Mouse (Mus musculus): ENCODE data around the gene Tpcn2.

The Tpcn2 gene

DNA sequence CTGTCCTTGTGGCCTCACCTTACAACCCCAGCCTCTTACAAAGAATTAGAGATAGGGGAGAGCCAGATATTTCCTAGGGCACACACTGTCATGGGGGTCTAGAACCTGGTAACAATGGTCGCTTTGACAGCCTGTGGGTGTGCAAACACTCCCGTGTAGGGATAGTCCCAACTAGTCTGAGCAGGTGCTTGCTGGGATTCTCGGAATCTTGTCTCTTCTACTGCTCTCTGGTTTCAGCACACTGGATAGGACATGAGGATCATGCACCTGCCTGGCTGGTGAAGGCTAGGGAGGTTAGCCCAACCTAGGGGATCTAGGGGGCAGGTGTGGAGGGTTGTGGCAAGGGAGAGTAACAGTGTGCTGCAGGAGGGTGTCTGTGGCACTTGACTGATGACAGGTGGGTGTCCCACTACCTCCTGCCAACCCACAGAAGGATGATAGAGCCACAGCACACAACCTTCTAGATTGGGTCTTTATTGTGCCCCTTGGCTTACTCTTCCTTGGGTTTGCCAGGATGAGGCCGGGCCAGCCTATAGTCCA is 78.4 kb downstream of the Tpcn2 start:
- DNase-seq (ENCODE audit: low spot score) = no peak

DNA sequence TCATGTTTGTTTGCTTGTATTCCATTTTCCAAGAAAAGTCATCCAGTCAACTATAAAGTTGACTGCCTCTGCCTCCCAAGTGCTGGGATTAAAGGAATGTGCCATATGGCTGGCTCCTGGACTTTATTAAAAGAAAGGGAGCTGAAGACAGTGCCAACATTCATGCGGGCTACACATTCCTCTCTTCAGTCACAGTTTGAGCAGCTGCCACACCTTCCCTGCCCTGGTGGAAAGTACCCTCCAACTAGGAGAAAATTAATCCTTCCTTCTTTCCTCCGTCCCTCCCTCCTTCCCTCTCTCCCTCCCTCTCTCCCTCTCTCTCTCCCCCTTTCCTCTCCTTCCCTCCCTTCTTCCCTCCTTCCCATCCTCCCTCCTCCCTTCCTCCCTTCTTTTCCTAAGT is 84.1 kb downstream of the Tpcn2 start:
- no peak for DNase-seq (ENCODE audit: low spot score)

DNA sequence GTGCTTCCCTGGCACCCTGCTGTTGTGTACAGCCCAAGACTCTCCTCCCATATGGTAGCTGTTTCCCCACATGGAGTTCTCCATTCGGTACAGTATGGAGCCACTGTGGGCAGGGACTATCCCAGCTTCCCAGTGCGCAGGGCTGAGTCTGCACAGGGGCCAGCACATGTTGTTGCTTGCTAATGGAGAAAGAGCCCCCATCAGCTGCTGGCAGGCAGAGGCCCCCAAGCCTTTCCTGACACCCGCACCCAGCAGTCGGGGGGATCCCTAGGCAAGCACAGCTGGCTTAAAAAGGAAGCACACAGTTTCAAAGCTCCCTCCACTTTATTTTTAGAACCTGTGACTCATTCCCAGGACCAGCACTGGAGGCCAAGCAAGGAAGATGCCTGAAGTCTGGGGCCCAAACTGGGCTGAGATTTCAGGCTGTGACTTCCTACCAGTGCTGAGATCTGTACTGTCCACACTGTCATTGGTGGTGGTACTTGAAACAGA is 85.5 kb downstream of the Tpcn2 start:
- peak; percentile 42 for DNase-seq (ENCODE audit: low spot score)

DNA sequence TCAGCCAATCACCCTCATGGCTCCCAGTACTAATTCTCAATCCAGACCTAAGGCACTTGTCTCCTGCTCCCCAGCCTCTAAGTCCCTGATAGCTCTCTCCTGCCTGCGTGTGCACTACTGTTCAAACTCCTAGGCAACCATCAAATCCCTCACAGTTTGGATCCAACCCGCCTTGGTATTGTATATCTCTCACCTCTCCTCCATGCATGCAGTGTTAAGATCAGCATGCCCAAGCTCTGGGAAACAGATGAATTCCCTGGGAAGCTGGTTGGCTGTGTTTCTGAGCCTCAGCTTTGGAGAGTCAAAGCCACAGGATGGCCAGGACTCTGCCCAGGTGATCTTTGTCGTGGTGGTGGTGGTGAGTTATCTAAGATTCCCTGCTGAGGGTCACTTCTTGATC is 86.1 kb downstream of the Tpcn2 start:
- DNase-seq (ENCODE audit: low spot score) = no peak

DNA sequence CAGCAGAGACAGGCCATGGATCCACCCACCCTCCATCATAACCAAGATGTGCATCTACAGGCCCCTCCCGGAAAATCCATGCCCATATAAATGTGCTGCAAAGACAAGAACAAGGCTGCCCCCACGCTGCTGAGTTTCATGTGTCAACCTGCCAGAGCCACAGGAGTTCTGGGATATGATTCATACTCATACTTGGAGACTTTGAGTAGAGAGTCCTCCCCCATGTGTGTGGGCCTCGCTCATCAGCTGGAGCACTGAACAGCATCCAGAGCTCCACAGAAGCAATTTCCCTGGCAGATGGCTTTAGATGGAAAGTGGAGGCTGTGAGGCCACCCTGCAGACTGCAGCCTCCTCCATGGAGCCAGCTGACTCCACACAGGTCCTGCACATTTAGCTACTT is 86.8 kb downstream of the Tpcn2 start:
- DNase-seq (ENCODE audit: low spot score) = peak; percentile 42

DNA sequence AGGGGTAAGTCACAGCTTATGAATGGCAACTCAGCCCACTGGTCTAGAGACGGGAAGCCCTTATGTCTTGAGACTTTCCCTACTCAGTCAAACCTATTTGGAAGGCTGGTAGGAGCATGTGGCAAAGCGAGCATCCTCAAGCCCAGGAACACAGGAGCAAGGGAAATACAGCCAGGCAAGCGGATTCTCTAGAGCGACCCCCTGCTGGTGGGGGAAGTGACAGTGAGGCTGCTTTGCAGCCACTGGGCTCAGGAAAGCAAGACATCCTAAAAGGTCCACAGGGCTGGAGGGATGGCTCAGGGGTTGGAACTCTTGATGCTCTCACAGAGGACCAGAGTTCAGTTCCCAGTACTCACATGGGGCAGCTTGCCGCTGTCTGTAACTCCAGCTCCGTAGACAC is 87.5 kb downstream of the Tpcn2 start:
- DNase-seq (ENCODE audit: low spot score) = no peak

DNA sequence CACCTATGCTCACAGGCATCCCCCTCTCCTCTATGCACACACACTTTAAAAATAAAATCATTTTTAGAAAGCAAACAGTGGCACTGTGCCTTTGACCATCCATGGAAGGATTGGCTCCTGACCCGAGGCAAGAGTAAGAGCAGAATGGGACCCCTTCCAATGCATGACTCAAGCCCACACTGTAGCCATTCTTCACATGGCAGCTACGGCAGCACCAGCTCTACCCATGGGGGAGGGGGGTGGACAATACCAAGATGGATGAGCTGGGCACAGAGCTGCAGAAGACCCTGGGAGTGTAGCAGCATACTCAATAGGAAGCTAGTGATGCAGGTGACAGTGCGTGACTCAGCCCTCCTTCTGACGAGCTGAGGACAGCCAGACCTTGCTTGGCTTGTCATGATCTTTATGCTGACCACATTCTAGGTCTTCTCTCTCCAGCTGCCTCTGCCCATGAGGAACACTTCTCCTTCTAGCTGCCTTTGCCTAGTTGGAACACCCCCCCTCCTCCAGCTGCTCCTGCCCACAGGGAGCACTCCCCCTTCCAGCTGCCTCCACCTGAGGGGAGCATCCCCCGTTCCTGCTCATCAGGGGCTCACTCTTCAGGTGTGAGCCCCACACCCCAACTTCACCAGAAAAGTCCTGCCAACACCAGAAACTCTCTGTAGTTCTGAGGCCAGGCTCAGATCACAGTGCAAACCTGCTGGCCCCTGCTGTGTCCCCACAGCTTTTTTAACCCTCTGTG is 88.5 kb downstream of the Tpcn2 start:
- no peak for DNase-seq (ENCODE audit: low spot score)

DNA sequence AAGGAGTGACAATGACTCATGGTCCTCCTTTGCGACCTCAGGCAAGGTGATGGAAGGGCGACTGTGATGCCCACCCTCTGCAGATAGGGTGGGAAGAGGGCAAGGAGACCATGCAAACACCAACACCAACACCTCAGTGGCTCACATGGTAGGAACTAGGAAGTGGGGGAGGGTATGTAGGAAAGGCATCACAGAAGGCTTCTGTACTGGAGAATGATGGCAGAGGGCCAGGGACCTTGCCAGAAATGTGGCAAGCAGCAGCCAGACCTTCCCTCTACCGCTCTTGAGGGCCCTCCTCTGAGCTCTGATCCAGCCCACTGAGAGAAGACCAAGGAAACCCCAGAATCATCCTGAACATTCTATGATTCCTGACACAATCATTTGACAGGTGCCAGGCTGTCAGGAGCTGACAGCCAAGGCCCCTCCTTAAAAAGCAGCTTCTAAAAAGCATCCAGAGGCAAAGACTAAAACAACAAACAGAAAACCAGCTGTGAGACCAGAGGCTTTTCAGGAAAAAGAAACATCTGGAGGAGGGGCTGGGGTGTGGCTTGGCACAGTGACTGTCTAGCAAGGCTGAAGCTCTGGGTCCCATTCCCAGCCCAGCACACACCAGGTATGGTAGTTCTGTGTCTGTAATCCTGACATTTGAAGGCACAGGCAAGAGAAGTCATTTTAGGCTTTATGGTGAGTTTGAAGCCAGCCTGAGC is 89.2 kb downstream of the Tpcn2 start:
- DNase-seq (ENCODE audit: low spot score) = peak; percentile 79

DNA sequence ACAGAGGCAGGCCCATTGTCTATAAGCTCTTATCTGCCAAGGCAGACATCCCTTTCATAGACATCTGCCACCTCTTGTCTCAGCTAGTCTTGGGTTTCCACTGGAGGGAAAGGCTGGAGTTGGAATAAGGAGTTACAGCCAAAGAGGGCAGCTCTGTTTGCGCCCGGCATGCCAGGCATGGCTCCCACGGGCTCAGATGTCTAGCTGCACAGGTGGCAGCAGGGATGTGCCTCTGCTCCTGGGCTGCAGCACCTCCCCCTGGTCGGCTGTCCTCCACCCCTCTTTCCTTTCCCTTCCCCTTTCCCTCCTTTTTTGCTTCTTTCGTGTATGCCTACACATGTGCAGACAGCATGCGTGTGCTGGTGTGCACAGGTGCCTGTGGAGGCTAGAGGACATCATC is 91.0 kb downstream of the Tpcn2 start:
- no peak for DNase-seq (ENCODE audit: low spot score)

DNA sequence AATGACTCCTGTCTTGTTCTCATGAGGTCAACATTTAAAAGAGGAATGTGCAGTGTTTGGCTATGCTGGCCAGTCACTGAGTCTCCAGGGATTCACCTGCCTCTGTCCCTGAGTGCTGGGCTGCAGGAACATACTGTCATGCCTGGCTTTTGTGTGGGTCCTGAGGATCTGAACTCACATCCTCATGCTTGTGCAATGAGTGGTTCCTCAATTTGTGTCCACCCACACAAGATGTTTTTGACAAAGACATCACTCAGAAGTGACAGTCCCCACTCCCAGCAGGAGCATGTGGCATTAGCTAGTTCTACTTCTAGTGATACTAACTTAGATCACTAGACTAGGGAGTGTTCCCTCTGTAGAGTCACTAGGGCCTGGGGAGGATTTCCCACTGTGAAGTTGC is 93.3 kb downstream of the Tpcn2 start:
- DNase-seq (ENCODE audit: low spot score) = no peak

DNA sequence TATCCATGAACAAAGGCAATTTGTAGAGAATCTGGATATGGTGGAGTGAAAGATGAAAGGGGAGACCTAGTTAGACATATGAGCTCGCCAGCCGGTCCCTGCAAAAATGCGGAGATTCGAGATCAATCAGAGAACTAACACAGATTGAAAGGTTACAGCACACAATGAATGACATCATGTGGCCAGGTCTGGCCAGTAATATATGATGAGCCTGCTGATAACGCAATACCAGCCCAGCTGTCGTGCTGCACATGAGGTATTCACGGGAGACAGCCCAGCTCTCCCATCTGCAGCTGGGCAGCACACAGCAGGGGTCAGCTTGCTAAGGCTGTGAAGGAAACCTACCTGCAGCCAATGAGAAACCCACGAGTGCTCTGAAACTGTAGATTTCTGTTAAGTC is 94.5 kb downstream of the Tpcn2 start:
- DNase-seq (ENCODE audit: low spot score) = no peak

DNA sequence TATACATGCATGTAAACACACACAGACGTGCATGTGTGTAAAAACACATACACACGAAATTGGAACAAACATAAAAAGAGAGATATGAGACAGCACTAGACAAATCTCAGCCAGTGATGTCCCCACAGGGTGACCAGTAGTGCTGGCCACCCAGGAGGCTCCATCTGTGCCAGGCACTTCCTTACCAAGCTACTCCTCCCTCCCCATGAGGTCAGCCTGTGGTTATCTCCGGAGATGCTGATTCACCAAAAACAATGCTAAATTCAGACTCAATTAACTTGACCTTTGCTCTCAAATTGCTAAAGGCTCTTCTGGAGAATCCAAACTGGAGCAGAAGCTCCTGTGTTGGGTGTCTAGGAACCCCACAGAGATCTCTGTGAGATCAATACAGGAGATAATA is 96.0 kb downstream of the Tpcn2 start:
- no peak for DNase-seq (ENCODE audit: low spot score)

DNA sequence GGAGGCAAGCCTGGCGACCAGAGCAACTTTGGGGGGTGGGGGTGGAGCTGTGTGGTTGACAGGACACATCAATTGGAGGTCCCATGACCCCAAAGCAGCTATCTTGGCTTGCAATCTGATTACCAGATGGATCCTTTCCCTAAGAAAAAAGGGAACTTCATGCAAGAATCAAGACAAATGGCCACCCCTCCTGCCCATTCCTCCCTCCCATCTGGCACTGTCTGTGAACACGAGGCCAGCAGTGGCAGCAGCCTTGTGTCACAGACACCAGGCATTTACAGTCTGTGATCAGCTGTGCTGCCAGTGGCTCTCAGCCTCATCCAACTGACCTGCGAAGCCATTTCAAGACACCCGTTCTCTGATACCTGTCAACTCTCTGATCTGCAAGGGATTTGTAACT is 101.4 kb downstream of the Tpcn2 start:
- no peak for DNase-seq (ENCODE audit: low spot score)

DNA sequence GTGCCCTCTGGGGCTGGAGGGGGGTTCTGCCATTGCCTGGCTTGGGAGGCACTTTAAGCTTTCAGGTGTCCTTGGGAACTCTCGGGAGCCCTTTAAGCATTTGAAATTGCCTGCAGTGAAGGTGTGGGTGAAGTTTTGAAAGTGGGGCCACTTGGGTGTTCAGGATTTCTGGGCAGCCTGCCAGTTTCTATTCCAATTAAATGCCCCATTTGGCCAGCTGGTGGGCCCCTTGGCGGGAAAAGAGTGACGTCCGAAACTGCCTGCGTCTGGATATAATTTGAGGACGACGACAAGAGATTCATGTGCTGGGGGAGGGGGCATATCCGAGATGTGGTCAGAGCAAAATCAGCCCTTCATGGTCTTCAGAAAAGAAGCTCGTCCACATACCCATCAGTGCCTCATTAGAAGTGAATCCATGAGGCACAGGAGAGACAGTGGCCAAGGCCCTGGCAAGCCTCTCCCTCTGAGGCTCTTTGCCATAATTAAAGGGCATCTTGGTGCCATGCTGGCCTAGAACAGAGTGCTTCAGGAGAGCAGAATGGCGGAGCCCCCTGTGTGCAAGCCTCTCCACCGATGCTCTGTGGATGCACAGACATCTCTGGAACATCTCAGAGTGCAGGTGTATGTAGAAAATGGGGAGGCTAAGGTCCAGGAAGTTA is 102.3 kb downstream of the Tpcn2 start:
- no peak for DNase-seq (ENCODE audit: low spot score)

DNA sequence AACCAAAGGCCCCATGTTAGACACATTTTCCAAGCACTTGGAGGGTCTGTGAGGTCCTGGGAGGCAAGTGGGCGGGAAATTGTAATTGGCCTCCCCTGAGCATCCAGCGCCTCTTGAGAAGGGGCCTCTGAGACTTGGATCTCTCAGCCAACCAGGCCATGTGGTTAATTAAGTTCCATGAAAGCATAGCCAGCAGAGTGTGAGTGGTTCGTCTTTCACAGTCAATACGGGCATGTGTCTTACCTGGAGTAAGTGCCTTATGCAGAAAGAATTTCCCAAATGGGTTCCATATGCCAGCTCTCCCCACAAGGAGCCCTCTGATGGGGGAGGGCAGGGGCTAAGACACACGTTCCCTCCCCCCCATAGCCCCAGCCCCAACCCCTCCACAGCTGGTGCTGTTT is 104.1 kb downstream of the Tpcn2 start:
- no peak for DNase-seq (ENCODE audit: low spot score)

DNA sequence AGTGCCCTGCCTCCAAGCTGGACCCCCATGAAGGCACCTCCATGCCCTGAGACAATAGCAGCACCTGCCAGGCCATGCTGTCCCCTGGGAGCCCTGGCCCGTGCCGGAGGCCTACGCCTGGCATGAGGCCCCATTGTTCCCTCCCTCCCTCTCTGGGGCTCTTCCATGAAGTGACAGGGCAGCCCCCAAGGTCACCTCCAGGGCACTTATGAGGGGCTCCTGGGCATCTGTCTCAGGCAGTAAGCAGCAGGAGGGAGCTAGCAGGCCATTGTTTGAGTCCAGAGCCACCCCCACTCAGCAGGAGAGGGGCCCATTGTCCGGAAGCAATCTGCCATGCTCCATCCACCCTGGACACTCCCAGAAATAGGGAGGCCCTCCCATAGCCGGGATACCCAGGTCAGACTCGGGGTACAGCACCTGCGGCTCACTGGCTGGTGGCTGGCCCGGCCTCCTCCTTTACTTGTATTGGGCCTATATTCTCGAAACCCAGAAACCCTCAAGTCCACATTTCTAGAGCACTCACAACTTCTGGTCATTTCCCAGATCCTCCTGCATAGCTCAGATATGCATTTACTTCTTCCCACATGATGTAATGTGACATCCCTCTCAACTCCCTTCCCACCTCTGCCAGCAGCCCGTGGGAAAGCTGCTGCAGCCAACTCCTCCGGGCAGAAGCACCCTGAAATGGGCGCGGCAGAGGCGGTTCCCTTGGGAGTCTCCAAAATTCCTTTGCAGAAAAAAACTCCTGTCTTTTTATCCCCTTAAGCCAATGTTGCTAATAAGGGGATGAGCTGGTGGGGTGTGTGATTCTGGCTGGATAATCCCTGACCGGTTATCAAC is 106.8 kb downstream of the Tpcn2 start:
- DNase-seq (ENCODE audit: low spot score) = no peak

DNA sequence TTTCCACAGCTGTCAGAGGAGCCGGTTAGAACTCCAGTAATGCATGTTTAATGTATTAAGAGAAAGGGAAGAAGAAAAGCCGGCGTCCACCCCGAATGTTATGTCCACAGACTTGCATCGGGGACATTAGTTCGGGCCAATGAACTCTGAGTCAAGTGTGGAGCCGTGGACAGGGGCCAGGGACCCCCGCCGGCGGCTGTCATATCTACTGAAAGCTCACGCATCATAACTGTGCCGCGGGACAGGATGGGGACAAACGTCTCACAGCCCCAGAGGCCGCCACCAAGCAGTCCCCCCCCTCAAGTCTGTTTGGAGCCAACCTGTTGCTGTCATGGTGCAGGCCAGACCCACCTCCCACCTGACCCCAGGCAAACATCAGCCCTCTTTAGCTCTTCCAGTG is 110.2 kb downstream of the Tpcn2 start:
- DNase-seq (ENCODE audit: low spot score) = no peak

DNA sequence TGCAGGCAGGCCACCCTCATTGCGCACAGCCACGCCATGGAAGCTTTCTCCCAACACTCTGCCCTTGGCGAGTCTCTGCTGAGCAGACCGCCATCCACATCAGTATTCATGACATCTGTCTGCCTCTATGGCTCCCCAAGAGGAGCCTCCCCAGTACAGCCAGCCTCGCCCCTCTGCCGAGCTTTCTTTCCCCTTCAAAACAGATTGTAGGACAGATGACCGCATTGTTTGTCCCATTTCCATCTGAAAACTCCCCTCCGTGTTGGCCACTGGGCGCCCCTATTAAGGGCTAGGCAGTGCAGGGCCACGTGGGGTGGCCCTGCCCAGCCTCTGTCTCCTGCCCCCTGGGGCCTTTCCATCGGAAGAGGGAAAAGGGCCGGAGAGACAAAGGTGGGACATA is 110.7 kb downstream of the Tpcn2 start:
- no peak for DNase-seq (ENCODE audit: low spot score)

DNA sequence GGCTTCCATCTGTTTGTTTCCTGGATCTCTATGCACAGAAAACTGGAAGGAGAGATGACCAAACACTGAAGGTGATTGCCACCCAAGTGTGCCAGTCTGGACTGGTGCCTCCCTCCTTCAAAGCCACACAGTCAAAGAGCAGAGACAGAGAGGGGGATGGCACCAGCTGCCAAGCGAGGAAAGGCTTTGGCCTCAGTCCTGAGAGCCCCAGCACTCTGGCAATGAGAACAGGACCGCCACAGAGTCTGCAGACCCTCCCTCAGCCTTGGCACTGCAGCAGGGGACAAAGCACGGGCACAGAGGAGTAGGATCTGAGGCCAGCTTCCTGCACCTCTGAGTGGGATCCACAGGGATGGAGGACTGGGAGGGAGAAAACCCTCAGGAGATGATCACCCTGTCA is 114.1 kb downstream of the Tpcn2 start:
- no peak for DNase-seq (ENCODE audit: low spot score)

DNA sequence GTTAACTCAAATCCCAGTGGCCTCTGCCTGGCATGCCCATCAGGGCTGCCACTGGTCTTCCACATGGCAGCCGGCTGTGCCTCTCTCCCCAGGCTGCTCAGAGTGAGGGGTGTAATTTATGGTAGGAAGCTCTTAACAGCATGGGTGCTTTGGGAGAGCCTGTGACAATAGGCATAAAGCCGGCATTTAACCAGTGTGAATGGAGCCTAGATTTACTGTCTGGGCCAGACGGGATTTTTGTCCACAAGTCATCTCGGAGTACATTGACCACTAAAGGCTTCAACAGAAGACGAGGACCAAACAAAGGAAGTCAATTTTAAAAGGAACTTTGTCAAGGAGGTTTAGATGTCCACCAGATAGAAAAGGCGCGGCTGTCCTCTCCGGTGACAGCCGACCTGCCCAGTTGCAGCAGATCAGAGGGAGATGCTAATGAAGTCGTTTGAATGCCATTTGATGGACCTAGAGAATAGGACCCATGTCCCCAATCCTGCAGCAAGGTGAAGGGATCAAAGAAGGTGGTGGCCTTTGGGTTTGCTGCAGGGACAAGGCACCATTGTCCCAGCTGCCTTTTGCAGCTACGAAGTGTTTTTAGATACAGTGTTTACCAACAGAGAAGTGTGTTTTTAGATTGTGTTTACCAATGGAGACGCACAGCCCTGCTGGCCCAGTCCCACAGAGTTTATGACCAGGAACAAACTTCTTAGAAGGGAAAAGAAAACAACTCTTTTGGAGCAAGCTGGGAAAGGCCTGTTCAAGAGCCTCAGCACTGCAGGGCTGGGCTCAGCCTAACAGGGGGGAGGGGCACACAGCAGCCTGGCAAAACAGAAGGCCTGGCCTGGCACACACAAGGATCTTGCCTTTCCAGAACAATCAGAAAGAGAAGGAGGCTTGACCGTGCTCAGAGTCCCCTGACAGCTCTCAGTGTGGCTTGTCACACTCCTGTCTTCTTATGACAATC is 124.2 kb downstream of the Tpcn2 start:
- peak; percentile 67 for DNase-seq (ENCODE audit: low spot score)

DNA sequence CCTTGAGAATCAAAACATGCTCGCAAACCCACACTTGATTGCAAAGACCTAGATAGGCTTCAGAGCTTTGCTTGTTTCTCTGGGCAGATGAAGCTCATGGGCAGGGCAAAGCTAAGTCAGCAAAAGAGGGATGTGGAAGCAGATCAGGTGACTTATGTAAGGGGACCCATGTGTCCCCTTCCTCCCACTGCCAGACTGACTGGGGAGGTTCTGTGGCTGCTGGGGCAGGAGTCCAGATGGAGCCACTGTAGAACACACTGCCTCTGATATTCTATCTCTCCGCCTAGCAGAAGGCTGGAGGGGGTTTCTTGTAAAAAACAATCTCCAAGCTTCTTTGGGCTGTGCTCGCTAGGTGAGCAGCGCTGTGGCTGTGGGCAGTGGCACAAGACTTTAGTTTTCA is 128.1 kb downstream of the Tpcn2 start:
- DNase-seq (ENCODE audit: low spot score) = no peak

Data from testis, postnatal 10 days (tissue).